8 mouse cellular contexts compared by ENCODE assay signal in the genomic region with DNA sequence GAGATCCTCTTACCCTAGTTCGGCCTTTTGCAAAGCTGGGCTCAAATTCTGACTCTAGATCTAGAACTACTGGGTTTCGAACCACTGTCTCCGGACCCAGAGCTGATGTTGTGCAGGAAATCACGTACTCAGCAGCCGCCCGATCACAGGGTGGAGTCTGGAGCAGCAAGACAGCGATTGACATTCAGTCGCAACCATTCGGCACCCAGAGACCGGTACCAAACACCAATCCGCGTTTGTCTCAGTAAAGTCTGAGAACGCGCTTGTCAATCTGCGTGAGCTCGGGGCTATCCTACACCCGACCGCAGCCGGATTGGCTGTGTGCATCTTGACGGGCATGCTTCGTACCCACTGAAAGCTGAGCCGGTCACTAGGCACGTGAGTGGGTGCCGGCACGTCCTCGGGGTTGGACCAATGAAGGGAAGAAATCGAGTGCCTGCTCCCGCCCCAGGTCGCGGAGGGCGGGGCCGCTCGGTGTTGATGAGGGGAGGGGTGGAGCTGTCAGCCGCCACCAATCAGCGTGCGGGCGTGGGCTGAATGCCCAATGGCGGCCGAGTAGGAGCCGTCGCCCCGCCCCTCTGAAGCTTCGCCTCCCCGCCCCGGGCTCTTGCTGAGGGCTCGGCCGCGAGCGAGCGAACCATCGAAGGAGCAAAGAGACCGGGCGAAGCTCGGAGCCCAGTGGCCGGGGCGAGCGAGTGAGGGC. TPM values are rescaled to one million over a fixed set of nuclear protein-coding genes. Genes with fewer than 3 reads are reported as not detected.
DNase-seq lines count a peak whose midpoint lies in the region; ATAC-seq and TF ChIP-seq lines count a peak whose summit lies in the region.

TSS of gene Kdm4b (plus strand) at position 613 of the 703 bp plus-strand sequence.

- H3K27ac ChIP-seq in hindbrain, embryonic 13.5 days: peak within 1 kb of the TSS; percentile 97

- 1% methylated on average over 57 of the region's 57 CpGs for WGBS in hindbrain, embryonic 13.5 days

- H3K4me1 ChIP-seq in hindbrain, embryonic 13.5 days (replicated peaks): peaks cover 39% of the 10 kb centered on the region

- no peak for TF ChIP-seq CTCF in Patski (IDR thresholded peaks at IDR 0.05)

- ATAC-seq in Patski: peak; percentile 99
- peak; percentile 100 for ATAC-seq in hindbrain, embryonic 13.5 days (ENCODE audit: low FRiP score)

- no peaks in the 10 kb centered on the region for H3K9me3 ChIP-seq in hindbrain, embryonic 13.5 days

- peak within 1 kb of the TSS; percentile 92 for H3K9ac ChIP-seq in hindbrain, embryonic 13.5 days

- POLR2A ChIA-PET in Patski (lab: Charles Lee): interaction anchor here (0.6 to 2.1 kb wide), 5 partner anchors 9 to 140 kb away, joined by 3 to 7 read pairs (median 3); no protein-coding TSS in a partner anchor

- H3K4me2 ChIP-seq in hindbrain, embryonic 13.5 days: peak within 1 kb of the TSS; percentile 83

- H3K36me3 ChIP-seq in hindbrain, embryonic 13.5 days: 0 out of 2 replicates have a peak, but pooled peaks cover 8% of the 10 kb centered on the region

- DNase-seq in Patski (ENCODE audit: low read depth, low spot score): peak; percentile 97
- DNase-seq in cerebellum, postnatal 14 days: peak; percentile 100
- DNase-seq in frontal cortex, postnatal 14 days (ENCODE audit: low spot score in 2 of 2): peak; percentile 98 to 100
- DNase-seq in layer of hippocampus, postnatal 25 days (ENCODE audit: extremely low spot score in 1 of 2, low spot score in 1 of 2): peak; percentile 92 to 93
- DNase-seq in lung, postnatal 25 days (ENCODE audit: low spot score): peak; percentile 99
- DNase-seq in retina, embryonic 14.5 days (ENCODE audit: low spot score): peak; percentile 99
- DNase-seq in thymus, postnatal 4 days: peak; percentile 99

- in situ Hi-C loops in Patski (cut with MboI; ENCODE audit: low pct_unique_long_range_greater_than_20kb): no loop called here

- no peaks in the 10 kb centered on the region for H3K27me3 ChIP-seq in Patski
- H3K27me3 ChIP-seq in hindbrain, embryonic 13.5 days: no peaks in the 10 kb centered on the region

- H3K4me3 ChIP-seq in hindbrain, embryonic 13.5 days: peak within 1 kb of the TSS; percentile 79

- CTCF ChIA-PET in Patski (lab: Charles Lee): interaction anchor here (0.9 to 1.3 kb wide), 4 partner anchors 14 to 227 kb away, joined by 3 read pairs; no protein-coding TSS in a partner anchor

RNA-seq across cellular contexts. Expression of gene Kdm4b, which starts in this region (rescaled TPM):
- 29.1 TPM for polyA plus RNA-seq in Patski (2021)
- polyA plus RNA-seq in hindbrain, embryonic 13.5 days (2015; fragmentation: Nextera tagmentation; extraction: Ambion mirVana): 66.0 and 66.7 TPM in 2 replicates
- total RNA-seq in layer of hippocampus, postnatal 25 days (2021): 10 to 100 TPM; 92.0 to 93.4 TPM

Comparison
In these comparisons a context has a peak if more than half of its experiments do, and no peak if none do; other contexts are left out.
1. Peak in every context shown above with its lines: DNase-seq, ATAC-seq, H3K4me3 ChIP-seq and H3K27ac ChIP-seq.